Mouse (Mus musculus): ENCODE measurements around the gene Pole4. TPM values are rescaled to one million over a fixed set of nuclear protein-coding genes. Genes with fewer than 3 reads are reported as not detected.

Pole4 gene
- polyA plus RNA-seq, 1 experiment, result 33.5 TPM

DNA sequence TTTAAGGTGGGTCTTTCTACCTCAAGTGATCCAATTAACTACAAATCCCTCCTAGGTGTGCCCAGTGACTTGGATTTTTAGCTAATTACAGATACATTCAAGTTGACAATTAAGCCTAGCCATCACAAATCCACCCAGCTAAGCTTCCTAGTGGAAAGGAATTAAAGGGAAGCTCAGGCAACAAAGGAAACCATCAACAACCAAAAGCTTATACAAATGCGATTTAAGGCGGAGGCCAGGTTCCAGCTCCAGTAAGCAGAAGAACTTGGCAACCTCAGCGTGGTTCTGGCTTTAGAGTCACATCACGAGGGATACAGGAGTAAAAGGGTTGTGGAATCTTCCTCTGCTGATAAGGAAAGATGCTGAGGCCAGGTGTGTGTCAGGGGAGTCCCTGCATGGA is 92.0 kb downstream of the Pole4 start:
- no peak for DNase-seq (ENCODE audit: low spot score)

DNA sequence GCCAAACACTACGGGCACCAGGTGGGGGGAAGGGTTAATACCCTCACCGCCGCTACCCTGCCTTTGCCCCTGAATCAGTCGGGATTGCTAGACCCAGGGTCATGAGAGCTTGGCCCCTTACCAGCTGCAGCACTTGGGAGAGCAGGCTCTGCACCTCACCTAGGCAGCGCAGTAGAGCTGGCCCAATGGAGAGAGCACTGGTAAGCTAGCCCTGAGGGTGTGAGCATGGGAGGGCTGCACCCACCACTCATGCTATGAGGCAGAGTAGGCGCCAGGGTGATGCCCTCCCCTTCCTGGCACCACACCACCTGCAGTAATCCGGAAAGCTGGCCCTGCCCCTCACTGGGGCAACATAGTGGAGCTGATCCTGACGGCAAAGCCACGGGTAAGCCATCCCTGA is 94.1 kb downstream of the Pole4 start:
- DNase-seq (ENCODE audit: low spot score), result no peak

DNA sequence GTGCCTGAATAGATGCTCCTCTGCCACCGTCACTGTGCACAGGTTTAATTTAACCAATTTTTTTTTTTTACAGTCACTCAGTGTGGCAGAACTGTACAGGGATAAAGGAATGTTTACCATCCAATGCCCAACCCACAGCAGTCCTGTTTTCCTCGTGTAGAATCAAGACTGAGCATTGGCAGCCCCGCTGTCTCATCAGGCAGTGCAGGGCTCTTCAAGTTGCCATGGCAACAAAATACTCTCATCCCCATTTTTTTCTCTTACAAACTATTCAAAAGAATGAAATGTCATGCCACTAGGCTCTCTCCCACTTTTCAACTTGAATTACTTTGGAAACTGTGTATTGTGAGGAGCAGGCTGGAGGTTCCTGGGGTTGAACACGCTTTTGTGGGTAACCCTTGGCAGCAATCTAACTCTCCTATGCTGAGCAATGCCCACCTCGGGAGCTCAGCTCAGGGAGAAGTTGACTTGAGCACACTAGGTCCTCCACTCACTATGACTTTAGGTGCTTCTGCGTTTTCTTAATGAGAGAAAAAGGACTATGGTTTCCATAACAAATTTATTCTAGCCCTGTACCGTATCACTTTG is 95.7 kb downstream of the Pole4 start:
- DNase-seq (ENCODE audit: low spot score), result no peak

DNA sequence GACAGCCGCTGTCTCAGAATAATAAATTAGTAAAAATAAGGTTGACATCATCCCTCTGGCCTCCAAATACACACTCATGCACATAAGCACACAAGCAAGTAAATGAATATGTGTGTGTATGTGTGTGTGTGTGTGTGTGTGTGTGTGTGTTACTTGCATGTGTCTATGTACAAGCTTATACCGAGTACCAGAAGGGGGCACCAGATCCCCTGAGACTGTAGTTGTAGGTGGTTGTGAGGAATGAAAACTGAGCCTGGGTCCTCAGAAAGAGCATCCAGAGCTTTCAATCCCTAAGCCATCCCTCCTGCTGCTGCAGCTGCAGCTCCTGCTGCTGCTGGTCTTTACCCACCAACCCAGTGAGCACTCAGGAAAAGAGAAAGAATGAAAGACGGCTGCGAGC is 96.4 kb downstream of the Pole4 start:
- DNase-seq (ENCODE audit: low spot score), result no peak

DNA sequence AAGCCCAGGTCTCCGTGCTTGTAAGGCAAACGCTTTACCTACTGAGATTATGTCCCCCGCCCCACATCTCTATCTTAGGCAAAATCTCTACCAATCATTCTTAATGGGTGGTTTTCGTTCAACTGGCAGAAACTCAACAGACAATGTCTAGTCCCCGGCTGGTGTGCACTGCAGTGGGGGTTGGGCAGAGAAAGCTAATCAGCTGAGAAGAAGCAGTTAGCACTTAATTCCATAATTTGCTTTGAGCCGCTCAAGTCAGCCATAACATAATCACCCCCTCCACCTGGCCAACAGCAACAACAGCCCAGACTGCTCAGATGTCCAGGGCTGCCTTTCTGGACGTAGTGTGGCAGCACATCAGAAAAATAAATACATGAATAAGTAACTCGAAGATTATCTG is 100.4 kb downstream of the Pole4 start:
- no peak for DNase-seq (ENCODE audit: low spot score)

DNA sequence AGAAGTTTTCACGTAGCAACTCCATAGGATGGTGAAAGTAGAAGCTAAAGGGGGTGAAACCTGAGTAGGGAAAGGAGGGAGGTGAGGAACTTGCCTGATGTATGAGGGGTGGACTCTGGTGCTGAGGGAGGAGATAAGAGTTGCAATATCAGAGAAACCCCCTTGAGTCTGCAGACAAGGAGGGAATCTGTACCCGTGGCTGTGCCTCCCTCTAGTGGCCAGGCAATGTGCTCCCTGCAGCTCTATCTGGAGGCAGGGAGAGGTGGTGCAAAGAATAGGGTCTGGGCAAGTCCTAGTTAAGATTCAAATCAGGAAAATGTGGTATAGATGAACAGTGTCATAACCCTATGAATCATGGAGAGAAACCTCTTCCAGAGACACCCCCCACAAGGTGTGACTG is 101.5 kb downstream of the Pole4 start:
- DNase-seq (ENCODE audit: low spot score), result no peak

DNA sequence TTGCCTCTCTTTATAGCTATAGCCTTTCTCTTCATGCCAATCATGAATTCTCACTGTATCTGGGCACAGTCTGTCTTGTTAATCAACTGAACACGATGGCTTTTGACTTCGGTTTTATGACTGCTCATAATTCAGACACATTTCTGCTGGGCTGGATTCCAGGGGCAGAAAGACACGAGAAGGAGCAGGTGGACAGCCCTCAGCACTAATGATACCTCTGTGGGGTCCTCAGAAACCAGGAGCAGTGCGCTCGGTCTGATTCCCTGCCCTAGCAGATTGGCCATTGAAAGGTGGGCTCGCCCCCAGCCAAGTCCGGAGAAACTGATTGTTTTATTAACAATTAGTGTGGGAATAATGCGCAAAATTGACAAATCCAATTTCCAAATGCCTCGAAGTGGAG is 101.9 kb downstream of the Pole4 start:
- no peak for DNase-seq (ENCODE audit: low spot score)

DNA sequence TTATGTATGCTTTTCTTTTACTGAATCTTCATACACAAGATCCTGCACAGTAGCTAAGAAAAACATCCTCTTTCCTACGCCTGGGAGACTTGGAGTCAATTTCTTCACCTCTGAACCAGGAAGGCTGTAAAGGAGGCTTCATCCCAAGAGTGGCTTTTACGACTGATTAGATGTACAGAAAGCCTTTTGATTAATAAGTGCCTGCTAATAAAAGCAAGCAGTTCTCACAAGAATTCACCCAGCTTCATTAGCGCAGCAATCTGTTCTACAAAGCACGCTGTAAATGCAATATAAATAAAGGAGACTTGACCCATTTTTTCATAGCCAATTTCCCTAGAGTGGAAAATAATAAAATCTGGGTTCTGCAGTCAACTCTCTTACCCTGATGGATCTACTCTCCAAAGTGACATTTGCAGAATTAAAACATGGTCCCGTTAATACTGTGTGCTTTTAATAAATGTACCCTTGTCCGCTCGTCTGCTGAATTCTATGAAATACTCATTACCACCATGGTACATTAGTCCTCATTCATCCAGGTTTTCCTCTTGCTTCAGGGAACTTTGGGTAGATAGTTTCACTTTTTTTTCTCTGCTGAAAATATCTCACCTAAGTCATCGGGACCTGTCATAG is 109.6 kb downstream of the Pole4 start:
- no peak for DNase-seq (ENCODE audit: low spot score)

DNA sequence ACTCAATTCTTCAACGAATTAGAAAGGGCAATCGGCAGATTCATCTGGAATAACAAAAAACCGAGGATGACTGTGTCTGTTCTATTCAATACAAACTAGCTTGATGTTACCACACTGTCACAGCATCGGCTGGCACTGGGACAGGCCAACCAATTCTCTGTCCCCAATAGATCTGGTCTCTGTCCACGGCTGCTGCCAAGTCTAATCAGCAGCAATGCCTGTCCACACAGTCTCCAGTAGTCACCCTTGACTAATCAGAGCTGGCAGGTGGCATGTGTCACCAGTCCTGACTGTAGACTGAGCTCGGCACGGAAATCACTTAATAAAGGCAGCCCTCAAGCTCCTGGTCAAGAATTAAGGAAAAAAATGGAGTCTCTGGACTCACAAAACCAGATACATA is 115.8 kb downstream of the Pole4 start:
- no peak for DNase-seq (ENCODE audit: low spot score)

DNA sequence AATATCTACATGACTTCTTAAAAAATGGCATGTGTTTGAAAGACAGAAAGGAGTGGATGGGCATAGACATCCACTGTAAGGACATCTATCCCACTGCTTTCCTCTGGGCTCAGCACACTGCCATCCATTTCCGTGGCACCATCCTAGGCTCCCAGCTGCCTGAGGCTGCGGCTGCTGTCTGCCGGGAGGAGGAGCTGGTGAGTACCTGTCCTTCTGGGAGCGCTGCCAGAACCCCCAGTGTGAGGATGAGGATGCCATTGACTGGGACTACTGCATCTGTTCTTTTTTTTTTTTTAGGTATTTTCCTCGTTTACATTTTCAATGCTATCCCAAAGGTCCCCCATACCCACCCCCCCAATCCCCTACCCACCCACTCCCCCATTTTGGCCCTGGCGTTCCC is 119.8 kb downstream of the Pole4 start:
- DNase-seq (ENCODE audit: low spot score), result no peak

DNA sequence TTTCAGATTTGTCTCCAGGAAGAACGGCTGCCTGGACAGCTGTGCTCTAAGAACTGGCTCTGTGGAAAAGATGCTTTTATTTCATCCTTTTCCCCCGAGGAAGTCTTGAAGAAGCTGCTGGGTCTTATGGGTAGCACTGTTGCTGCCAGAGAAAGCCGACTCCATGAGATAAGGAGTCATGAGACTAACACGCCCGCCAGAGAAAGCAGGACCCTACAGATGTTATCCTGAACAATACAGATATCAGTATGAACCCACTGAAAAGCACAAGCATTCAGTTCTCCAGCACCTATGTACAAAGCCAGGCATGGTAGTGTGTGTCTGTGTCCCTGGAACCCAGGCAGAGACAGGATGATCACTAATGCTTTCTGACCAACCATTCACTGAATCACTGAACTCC is 129.7 kb downstream of the Pole4 start:
- DNase-seq (ENCODE audit: low spot score), result no peak

Other genes with a start within 250 kb of the Pole4 start
- 7.1 and 7.5 TPM in 2 replicates for gene Hk2, start 69.1 kb upstream of the Pole4 start, polyA plus RNA-seq (2012; rRNA removed)
- gene Sema4f, start 234.4 kb upstream of the Pole4 start, polyA plus RNA-seq (2012; rRNA removed), result 0.31 and 0.43 TPM in 2 replicates
- 0.30 and 0.62 TPM in 2 replicates for gene M1ap, start 241.5 kb upstream of the Pole4 start, polyA plus RNA-seq (2012; rRNA removed)